Mouse (Mus musculus) layer of hippocampus, adult 9-11 months (tissue): ENCODE measurements around the gene Gtse1.
"Not testable (repeated sequence)": the region's sequence is repeated elsewhere in the genome, so short reads cannot be mapped to it uniquely, and the experiment has no call there.

ENCODE experiments used
- DNase-seq: peaks from one replicate; pipeline ENCODE4 v3.0.0; 2022

Gene Gtse1

DNA sequence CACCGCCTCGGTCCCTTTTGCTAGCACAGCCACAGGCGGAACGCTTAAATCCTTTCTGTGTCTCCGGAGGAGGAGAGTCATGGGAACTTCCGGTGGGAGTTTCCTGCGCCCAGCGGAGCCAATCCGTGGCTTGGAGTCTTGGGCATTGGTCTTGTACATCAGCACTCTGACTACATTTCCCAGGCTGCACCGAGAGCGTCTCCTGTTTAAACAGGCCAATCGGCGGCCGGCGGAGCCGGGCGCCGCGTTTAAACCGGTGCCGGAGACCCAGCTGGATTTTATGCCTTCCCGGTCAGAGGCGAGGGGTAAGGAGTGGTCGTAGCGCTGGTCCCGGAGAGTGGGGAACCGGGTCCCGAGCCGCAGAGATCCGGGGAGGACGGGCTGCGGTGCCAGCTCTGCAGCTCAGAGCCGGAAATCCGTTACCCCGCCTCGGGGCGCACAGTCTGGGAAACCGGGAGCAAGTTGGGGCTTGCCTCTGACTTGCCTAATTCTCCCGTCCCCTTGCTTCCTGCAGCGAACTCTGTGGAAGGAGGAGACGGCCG lies at the start of gene Gtse1:
TSS of gene Gtse1 (plus strand) at position 256 of the 542 bp plus-strand sequence.
- peak; percentile 97 for DNase-seq

DNA sequence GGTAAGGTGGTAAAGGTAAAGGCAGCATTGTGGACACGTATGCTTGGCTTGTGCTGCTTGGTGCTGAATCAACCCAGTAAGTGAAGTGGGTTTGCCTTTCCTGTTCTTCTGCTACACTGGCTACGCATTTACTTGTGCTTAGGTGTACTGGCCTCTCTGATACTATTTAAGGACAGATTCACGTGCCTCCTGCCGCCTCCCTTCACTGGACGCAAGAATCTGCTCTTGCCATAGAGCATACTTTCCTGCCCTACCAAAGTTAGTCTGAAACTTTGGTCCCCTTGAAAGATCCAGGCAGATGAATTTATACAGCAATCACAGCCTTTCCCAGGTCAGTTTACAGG lies 49.1 kb upstream of the Gtse1 start:
- DNase-seq = no peak

DNA sequence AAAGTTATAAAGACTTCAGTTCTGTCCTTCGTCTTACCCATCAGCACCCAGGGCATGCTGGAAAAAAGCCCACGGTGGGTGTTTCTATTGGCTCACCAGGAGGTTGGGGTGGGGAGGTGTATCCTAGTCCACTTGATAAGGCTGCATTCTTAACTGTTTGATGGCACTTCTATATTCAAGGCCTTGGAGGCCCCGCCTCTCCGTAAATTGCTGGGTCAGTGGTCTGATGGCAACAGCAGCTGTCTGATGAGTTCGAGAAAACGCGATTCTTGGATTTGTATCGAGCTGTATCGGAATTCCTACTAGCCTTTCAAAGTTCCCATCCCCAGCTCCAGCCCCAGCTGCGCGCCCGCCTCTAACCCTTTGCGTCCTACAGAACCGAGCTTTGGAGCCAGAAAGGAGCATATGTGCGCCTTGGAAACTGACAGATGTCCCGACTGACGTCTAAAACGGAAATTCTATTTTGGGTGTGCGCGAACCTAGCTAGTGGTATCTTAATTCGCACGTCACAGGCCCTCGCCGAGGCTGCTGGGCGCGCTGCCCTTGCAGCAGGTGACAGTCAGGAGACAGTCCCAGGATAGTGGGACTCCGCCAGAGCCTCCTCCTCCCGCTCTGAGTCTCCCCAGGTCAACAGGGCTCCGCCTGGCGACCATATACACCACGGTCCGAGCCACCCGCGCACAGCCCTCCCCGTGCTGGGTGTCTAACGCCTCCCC lies 48.6 kb upstream of the Gtse1 start:
- peak; percentile 92 for DNase-seq

DNA sequence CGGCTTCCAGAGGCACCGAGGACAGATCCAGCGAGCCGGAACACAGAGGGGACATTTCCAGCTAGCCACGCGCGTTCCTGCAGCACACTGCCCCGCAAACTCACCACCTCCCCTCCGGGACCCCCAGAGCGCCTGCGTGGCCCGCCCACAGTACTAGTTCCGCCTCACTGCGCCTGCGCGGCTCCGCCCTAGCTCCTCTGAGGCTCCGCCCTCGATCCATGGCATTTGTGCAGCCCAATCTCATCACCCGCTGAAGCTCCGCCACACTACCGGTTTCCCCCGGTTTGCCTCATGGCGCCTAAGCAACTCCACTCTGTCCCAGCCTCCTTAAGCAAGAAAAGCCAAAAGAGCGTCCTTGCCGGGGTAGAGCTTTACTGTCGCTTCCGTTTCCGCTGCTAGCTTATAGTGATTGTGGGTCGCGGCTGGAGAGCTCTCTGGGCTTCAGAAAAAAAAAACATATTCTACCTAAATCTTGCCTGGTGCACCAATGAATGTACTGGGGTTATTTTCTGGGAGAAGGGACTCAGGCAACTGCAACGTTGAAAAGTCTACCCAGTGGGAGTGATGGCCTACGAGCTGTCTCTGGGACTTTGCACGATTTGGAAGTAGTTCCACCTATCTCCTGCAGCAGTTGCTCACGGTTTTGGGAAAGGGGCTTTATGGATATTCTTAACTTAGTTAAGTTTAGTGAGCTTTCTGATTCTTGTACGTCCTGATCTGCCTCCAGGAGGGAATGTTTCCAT lies 47.8 kb upstream of the Gtse1 start, which contains the start of gene Cdpf1:
TSS of gene Cdpf1 (minus strand) at position 163 of the 743 bp plus-strand sequence.
- peak; percentile 98 for DNase-seq

DNA sequence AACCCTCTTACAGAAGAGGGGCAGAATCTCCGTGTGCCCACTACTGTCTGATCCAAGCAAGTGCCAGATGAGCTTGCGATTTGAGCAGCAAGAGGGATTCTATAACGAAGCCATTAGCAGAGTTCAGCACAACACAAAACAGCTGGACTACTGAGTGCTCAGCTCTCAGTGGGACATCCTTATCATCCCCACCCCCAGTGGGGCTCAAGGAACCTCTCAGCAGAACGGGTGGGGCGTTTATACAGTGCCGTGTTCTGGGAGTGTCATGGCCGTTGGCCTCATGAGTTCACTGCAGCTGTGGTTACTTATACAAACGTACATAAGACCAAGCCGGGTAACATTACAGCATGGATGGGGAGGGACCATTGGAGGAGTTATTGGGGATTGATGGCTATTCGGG lies 46.1 kb upstream of the Gtse1 start:
- no peak for DNase-seq

DNA sequence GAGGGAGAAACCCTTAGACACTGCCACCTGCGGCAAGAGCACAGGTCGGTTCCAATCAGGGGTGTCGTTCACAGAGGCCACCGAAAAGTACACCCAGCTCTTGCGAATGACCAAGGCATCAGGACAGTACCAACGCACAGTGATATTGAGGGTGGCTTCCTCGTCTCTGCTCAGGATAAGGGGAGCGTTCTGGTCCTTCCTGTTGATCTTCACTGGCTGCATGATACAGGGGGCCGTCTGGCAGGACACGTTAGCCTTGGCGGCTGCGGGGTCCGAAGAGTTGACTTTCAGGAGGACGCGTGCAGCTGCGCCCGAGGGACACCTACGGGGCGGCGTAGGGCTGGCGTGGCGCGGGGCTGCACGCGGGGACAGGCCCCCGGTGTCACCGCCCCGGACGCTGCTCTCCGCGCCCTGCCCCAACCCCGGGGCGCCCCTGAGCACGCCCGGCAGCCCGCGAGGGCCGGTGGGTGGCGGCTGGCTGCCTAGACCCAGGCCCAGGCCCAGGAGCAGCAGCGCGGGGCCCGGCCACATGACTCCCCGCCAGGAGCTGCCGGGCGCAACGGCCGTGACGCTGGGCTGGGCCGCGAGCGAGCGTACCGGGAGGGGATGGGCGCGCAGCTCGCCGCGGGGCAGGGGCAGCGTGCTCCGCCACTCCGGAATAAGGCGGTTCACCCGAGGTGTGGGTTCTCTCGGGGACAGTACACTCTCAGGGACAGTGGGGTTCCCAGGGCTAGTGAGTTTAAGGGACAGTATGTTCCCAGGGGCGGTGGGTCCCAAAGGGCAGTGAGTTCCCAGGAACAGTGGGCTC lies 38.1 kb upstream of the Gtse1 start, which contains the start of gene Pkdrej:
TSS of gene Pkdrej (minus strand) at position 532 of the 808 bp plus-strand sequence.
- no peak for DNase-seq

DNA sequence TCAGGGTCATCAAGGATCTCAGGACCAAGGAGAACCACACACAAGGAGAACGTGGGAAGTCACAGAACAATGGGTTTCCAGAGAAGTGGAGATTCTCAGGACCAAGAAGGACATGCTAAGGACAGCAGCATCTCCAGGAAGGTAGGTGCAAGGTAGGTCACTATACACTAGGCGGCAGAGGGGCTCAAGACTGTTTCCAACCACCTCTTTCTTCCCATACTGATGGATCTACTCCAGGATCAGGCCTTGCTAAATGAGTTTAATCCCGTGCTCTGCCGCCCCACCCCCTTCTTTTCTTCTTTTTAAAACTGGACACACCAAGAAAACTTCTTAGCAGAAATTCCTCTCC lies 37.6 kb upstream of the Gtse1 start:
- no peak for DNase-seq

DNA sequence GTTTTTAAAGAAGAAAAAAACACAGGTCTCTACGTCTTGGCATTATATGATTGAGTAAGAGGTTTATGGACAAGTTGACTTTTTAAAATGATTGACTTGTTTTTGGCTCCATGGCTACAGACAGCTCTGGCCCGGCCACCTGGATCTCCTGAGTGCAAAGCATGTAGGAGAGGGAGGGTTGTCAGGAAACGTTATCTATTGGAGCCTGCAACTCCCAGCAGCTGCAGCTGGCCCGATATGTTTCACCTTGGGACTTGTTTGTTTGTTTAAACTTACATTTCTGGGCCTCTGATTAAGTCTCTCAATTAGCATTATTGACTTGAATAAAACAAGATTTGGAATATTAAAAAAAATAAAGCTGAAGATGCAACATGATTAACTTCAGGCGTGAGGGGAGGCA lies 32.9 kb upstream of the Gtse1 start:
- DNase-seq = no peak

DNA sequence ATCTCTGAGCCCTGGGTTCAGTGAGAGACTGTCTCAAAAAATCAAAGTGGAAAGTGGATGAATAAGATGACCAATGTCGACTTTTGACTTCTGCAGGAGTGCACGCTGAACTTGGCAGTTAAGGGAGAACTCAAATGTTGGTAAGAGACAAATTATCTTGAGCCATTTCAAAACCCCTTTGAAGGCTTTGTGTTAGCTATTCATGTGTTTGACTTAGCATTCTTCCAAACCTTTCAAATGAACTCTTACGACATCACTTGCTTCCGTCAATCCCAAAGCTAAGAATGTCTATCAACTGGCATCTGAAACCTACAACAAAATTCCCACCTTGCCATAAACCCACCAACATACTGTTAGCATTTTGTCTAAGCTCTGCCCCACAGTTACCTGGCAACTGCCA lies 31.5 kb upstream of the Gtse1 start:
- DNase-seq = no peak

DNA sequence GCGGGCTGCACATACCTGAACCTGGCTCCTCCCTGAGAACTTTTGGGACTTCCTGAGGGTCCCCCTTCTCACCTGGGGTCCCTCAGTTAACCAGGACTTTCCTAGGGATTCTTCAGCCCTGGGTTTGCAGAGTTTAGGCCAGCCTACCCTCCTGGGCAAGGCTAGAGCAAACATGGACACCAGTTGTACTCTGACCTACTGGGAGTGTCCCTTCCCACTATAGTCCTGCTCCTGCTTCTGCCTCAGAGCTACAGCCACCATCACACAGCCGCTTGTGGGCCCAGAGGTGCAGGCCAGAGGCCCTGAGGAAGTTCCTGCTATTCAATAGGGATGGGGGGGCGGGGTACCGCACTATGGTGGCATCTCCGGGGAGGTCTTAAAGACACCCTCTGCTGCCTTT lies 30.1 kb upstream of the Gtse1 start:
- no peak for DNase-seq

DNA sequence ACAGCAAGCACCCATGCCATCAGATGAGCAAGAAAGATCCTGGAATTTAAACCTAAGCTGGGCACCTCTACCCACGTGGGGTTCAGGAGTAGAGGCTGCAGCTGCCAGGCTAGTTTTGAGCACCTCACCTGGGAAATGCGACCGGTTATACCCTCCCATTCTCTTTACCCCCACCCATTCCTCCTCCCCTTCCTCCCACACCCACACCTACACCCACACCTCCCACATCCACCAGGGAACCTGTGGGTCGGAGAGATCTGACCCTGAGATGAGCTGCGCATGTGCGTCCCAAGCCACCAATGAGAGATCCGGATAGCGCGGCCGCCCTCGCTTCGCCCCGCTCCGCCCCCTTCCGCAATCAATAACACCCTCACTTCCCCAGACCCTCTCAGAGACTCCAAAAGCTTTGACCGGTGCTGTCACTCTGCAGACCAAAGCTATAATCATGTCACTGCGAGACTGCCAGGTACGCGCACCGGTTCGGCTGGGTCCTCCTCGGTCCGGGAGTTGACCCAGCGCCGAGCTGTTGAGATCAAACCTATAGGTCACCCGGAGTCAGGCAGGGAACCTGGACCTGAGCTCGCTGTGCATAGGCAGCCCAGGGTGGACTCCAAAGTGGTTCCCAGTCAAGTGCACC lies 27.5 kb upstream of the Gtse1 start, which contains the start of gene Ttc38:
TSS of gene Ttc38 (plus strand) at position 353 of the 637 bp plus-strand sequence.
- DNase-seq = peak; percentile 88

DNA sequence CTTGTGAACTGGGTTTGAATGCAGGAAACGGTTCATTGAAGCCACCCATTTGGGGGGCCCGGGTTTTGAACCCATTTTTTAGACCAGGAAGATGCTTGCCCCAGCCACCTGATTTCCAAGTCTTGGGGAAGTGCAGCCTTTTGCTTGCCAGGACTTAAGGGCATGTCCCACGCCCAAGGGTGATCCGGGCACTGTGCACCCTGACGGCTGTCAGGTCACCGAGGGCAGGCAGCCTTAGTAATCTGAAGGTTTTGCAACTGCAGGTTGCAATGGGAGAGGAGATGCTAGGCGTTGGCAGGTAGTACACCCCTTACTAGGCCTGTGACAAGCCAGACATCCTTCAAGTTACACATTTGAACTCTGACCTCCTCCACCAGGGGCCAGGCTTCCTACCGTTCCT lies 26.9 kb upstream of the Gtse1 start:
- no peak for DNase-seq

DNA sequence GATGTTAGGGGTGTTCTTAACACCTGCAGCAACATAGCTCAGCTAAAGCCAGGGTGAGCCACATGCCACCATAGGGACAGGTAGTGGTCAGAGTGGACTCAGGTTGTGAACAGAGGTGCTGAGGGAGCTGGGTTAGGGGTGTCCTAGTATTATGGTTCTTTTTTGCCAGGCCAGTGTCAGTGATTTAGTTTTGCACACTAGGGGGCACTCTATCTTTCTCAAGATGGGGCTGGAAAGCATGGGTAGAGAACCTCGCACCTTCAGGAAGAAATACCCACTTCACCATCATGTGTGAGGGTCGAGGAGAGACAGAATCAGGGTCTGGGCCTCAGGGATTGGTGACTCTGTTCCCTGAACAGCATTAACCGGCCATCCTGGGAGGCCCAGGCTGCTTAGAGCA lies 24.2 kb upstream of the Gtse1 start:
- DNase-seq = no peak

DNA sequence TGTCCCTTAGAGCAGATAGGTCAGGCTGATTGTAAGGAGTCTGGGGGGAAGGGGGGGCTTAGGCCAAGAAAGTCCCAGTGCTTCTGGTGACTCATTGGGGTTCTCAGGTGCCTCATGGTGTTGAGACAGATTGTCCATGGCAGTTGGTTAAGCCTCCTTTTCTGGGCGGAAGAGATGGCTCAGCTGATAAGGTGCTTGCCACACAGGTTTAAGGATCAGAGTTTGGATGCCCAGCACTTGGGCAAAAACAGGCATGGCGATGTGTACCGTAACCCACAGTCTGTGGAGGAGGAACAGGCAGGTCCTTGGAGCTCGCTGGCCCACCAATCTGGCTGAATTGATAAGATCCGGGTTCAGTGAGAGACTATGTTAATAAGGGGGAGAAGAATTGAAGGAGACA lies 22.7 kb upstream of the Gtse1 start:
- no peak for DNase-seq

DNA sequence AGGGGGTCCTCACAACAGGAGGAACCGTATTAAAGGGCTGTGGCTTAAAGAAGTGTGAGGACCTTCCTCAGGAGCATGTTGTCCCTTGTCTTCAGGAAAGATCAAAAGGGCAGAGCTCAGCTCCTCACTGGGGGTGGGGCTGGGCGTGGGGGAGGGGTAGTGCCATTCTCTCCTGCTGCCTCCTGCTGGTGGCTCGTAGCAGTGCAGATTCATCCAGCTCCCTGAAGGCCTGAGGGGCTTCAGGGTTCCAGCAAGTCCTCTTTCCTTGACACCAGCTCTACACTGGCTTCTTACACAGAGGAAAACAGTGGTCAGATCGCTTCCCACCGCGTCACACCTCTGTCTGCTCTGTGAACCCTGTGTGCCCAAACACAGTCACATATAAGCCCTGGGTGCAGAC lies 18.6 kb upstream of the Gtse1 start:
- no peak for DNase-seq

DNA sequence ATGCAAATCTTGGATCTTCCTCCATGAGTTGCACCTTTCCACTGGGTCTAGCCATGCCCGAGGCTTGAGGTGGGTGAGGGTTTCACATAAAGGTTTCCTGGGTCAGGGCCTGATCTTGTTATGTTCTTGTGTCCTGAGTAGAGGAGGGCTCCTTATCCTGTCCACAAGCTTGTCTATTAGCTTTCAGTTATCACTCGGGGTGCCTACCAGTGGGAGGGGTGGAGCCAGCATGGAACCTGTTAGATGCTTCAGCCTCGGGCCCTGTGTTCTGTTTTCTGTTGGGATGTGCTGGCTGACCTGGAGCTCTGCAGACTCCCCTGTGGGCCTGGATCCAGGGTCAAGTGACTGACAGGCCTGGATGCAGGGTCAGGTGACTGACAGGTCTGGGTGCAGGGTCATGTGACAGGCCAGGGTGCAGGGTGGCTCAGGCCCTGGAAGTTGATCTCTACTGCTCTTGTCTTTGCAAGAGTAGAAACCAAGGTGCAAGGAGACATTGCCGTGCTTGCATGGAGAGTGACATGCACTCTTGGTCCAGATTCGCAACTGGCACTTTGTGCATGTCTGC lies 17.7 kb upstream of the Gtse1 start:
- no peak for DNase-seq

DNA sequence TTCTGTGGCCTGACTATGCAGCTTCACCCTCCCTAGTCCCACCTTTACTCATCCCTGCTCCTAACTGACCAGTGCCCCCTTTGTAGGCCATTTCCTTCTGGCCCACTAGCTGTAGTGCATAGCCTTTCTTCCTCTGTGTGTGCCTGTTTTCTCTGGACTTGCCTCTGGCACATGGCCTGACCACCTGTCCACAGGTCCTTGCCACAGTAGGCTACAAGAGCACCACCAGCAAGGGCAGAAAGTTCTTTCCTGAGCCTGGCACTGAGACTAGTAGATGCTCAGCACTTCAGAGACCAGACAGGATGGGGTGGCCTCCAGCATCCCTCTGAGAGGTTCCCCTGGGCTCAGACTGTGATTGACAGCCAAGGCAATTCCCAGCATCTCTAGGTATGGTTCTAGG lies 14.5 kb upstream of the Gtse1 start:
- DNase-seq = no peak

DNA sequence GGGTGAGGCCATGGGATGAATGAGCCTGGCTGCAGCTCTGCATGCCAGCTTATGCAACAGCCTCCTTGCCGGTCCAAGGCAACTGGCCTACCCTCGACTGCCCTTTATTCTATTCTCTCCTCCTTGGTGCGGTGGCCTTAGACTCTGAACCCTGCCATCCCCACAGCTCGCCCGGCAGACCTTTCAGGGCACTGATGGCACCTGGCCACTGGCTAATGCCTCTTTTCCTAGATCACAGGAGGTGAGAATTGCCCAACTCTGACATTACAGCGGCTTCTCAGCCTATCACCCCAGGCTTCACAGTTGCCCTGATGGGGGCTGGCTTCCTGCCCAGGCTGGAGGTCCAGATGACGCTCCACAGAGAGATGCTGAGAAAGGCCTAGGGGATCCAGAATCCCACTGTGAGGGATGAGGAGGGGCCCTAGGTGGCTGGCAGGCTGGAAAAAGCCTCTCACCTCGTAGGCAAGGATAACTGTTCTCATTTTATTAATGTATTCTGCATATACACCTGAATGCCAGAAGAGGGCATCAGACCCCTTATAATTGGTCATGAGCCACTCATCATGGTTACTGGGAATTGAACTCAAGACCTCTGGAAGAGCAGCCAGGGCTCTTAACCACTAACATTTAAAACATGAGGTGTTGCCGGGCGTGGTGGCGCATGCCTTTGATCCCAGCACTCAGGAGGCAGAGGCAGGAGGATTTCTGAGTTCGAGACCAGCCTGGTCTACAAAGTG lies 7.7 kb upstream of the Gtse1 start:
- DNase-seq = no peak

DNA sequence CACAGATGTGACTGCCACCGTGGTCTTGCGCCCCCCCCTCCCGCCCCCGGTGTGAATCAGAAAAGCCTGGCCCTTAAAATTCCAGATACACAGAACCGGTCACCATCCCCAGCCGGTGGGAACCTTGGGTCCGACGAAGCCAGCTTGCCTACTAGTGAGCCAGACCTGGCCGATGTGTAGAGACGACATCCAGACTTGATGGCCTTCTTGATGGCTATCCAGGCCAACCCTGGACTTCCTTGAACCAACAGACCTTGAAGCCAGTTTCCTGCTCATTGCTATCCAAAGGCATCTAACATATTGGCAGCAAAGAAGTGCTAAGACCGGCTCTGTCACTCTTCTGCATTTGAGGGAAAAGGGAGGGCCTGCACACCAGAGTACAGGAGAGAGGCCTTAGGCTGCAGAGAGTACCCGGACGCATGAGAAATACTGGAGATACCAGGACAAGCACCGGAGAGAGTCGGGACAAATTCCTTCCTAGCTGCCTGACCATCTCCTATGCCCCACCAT lies 510 bp upstream of the Gtse1 start:
- no peak for DNase-seq

DNA sequence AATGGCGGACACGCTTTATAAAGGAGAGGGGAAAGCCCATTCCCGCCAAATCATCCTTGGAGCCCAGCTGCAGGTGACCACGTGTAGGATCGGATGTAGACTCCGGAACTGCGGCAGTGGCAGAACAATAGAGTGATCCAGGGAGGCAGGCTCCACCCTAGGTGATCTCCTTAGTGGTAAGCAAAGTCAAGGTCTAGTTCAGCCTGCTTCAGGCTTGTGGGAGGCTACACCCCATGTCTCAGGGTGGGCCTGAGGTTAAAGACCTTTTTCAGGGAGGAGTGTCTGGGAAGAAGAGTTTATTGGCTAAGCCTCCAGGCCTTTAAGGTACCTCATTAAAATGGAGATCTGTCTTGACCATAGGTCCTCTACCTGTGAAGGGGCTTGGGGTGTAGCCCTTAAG lies 6.4 kb downstream of the Gtse1 start:
- not testable (repeated sequence) for DNase-seq

DNA sequence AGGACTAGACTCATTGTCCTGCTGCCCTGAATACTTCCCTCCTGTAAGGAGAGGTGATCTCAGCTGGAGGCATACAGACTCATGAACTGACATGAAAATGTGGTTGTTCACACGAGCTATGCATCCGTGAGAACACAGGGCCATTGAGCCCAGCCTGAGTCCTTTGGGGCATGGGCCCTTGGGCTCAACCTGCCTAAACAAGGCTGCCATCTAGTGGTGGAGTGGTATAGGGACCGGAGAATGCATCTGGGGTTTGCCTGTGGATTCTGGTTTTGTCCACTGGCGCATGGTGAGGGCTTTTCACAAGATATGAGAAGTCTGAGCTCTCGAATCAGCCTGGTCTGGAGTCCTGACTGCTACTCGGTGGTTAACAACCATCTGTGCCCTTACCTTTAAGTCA lies 8.2 kb downstream of the Gtse1 start:
- peak; percentile 64 for DNase-seq

DNA sequence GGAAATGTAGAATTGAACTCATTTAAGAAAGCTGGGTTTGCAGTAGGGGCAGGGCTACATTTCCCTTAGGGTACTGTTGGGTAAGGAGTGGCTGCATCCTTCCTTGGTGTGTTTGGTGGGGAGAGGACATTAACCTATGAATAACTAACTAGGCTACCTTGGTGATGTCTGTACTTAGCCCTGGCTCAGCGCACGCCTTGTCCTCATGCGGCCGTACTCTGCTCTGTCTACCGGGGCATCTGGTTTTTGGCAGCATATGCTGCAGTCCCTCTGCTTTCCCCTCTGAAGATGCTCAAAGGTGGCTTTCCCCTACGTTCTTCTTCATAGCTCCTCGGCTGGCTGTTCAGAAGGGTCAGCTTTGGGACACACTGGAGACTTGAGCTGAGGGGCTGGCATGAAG lies 17.8 kb downstream of the Gtse1 start:
- no peak for DNase-seq
